Comparison of ENCODE assay signal across 26 mouse cellular contexts in the genomic region with DNA sequence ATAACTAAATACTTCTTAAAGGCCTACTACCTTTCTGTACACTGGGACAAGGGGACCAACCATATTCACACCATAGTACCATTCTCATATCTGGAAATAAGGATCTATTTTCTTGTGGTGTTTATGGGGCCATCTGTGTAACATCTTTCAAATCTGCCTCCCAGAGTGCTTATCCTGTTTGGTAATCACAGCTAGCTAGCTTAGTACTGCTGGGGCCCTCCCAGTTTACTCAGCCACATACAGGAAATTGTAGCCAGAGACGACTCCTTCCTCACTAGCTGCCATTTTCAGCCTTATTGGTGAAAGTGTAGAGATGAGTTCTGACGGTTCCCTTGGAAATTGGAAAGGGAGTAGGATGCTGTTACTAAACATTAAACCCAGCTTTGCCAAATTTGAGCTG.
"Had no signal": no experiment of that assay in that cellular context is flagged by ENCODE, and none has a peak within 500 bp of the region (broad histone marks: within the 10 kb centered on the region; RNA-seq: fewer than 3 reads in every experiment).

No protein-coding gene starts in this region.

- H3K4me2 ChIP-seq: heart, embryonic 12.5 days; hindbrain, embryonic 12.5 days; hindbrain, embryonic 14.5 days; intestine, embryonic 15.5 days; kidney, embryonic 15.5 days; limb, embryonic 12.5 days; liver, embryonic 11.5 days; liver, embryonic 13.5 days had no signal

- H3K9ac ChIP-seq: heart, embryonic 12.5 days; hindbrain, embryonic 12.5 days; hindbrain, embryonic 14.5 days; intestine, embryonic 15.5 days; kidney, embryonic 15.5 days; limb, embryonic 12.5 days; liver, embryonic 13.5 days had no signal

- H3K4me3 ChIP-seq: heart, adult 2 months; heart, embryonic 10.5 days; heart, embryonic 12.5 days; hindbrain, embryonic 10.5 days; hindbrain, embryonic 12.5 days; intestine, embryonic 15.5 days; kidney, embryonic 15.5 days; left cerebral cortex, adult 2 months; limb, embryonic 10.5 days; limb, embryonic 12.5 days; liver, embryonic 13.5 days had no signal

- ATAC-seq: hindbrain, embryonic 16.5 days; inflammation-experienced regulatory T-cells, adult 6 months; intestine, embryonic 15.5 days; intestine, postnatal 0 days had no signal

- H3K27me3 ChIP-seq: heart, embryonic 12.5 days; hindbrain, embryonic 12.5 days; intestine, embryonic 15.5 days; kidney, embryonic 15.5 days; limb, embryonic 12.5 days; liver, embryonic 13.5 days had no signal

- H3K27ac ChIP-seq: heart, adult 2 months; heart, embryonic 10.5 days; hindbrain, embryonic 10.5 days; hindbrain, embryonic 12.5 days; hindbrain, embryonic 14.5 days; intestine, embryonic 15.5 days; kidney, embryonic 15.5 days; left cerebral cortex, adult 2 months; limb, embryonic 10.5 days; limb, embryonic 12.5 days; liver, embryonic 13.5 days had no signal

- DNase-seq: gastrocnemius, postnatal 14 days; gastrocnemius, postnatal 36 days; heart, adult 2 months; heart, postnatal 10 days; heart, postnatal 4 days; kidney, adult 18-20 months; kidney, postnatal 10 days; kidney, postnatal 25 days; kidney, postnatal 4 days; layer of hippocampus, adult 9-11 months; liver; liver, embryonic 13.5 days had no signal

- H3K9me3 ChIP-seq: heart, embryonic 10.5 days; heart, embryonic 12.5 days; hindbrain, embryonic 10.5 days; hindbrain, embryonic 12.5 days; intestine, embryonic 15.5 days; kidney, embryonic 15.5 days; limb, embryonic 10.5 days; limb, embryonic 12.5 days; liver, embryonic 13.5 days had no signal
